Mouse (Mus musculus) layer of hippocampus, postnatal 25 days (tissue): Measurements from ENCODE around the gene Ppp1r9a. TPM values are rescaled to one million over a fixed set of nuclear protein-coding genes. Genes with fewer than 3 reads are reported as not detected.

Experiments used
- DNase-seq, 2 experiments: peaks; one replicate each; pipeline ENCODE4 v3.0.0; 2022; ENCODE audit warnings: mixed read lengths in 2 of 2, low spot score in 1 of 2; ENCODE audit errors: extremely low spot score in 1 of 2
- total RNA-seq, 2 experiments: library from RNA; stranded (reverse); gene quantifications; 2 replicates each; pipeline ENCODE4 v1.2.3; 2021

Gene Ppp1r9a
- total RNA-seq, 2 experiments from 2014 or later = 146 to 154 TPM

DNA sequence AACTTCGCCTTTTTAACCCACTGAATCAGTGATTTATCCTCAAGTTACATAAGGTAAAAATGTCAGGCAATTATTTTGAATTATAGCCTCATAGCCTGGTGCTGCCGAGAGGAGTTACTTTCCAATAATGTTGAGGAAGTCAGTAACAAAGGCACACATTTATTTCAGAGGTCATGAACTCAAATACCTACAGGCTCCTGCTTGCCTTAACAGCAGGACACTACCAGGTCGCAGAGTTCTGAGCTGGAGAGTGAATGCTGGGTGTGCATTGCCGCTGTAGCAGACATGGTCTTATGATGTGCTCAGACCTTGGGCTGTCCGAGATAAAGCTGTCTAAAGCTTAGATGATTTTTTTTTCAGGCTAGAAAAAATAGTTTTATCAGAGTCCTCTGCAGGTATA lies 196.6 kb downstream of the Ppp1r9a start:
- DNase-seq = no peak

DNA sequence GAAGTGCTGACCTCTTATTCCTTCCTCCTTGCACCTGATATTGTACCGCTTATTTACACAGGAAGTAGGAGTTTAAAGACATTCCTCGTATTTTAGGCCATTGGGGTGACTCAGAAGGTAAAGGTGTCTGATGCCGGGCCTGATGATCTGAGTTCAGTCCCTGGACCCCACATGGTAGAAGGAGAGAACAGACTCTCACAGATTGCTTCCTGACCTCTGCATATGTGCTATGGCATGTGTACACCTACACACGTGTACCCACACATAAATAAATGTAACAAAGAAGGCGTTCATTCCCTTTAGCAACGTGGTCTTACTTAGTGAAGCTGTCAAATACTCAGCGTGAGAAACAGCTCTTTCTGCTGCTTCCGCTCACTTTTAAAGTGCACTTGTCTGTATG lies 197.1 kb downstream of the Ppp1r9a start:
- no peak for DNase-seq

DNA sequence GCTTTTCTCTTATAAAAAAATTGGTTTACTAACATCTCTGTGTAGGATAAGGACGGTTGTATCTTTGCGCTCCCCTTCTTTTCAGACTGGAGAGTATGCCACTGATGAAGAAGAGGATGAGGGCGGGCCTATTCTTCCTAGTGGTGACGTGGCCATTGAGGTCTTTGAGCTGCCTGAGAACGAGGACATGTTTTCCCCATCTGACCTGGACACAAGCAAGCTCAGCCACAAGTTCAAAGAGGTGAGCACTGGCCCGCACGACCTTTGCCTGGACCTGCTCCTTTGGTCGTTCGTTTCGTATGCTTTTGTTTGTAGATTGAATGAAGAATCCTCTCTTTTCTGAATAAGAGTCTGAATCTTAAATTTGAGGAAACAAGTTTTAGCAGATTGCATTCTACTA lies 197.6 kb downstream of the Ppp1r9a start:
- DNase-seq = no peak

DNA sequence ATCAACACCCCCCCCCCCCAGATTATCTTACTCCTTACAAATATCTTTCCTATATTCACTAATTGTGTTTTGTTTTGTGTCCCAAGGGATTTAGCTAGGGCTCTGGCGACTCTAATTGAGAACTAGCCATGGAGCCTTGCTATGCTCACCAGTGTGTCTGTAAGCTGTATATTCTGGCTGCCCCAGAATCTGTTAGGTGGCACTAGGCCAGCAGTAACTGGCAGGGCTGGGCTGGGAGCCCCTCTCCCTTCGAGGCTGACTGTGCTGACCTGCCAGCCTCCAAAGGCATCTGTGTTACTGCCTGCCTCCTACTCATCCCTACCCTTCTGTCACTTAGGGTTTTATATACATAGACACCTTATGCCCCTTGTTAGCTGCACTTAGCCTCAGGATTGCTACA lies 200.0 kb downstream of the Ppp1r9a start:
- DNase-seq = no peak

DNA sequence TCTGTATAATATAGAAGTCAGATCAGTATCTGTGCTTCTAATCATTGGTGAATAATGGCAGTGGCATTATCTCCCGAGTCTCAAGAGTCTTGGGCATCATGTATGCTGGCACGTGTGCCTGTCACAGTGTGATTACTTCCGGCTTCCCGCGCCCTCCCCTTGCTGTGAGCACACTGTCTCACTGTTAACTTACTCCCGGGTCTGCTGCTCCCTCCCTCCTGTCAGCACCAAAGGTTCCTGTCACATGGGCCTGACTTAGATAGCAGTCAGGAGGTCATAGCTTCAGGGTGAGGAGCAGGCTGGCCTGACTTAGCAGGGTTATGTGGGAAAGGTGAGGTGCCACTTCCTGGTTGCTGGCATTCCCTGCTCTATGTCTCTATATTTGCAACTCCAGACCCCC lies 201.1 kb downstream of the Ppp1r9a start:
- no peak for DNase-seq

DNA sequence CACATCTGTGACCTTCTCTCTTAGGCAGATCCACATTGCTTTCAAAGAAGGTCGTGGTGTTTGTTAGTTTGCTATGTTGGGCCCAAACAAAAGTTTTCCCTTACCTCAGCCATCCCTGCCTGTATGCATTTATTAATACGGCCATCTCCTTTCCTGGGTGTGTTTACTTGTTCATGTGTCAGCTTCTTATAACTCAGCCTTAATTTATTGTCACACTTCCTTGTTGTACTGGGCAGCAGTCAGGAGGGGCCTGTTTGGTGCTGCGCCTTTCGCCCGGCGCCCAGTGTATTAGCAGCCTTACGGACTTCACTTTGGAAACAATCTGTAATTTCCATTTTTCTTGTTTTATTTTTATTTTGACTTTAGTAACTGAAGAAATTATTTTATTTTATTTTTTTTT lies 201.5 kb downstream of the Ppp1r9a start:
- no peak for DNase-seq

DNA sequence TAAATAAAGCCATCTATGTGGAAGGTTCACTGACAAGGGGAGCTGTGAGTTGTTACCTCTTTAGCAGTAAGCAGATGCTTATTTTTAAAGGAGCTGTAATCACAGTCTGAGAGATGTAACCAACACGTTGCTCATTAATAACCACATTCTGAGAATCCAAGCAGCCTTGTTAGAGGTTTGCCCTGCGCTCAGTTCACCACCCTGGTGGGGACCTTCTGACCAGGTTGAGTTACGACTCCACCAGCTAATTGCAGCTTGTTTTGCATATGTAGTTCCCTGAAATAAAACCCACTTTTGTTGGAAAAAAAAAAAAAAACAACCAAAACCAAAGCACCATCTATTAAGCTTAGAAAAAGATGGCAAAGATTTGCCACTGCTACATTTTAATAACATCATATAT lies 205.8 kb downstream of the Ppp1r9a start:
- DNase-seq = no peak

DNA sequence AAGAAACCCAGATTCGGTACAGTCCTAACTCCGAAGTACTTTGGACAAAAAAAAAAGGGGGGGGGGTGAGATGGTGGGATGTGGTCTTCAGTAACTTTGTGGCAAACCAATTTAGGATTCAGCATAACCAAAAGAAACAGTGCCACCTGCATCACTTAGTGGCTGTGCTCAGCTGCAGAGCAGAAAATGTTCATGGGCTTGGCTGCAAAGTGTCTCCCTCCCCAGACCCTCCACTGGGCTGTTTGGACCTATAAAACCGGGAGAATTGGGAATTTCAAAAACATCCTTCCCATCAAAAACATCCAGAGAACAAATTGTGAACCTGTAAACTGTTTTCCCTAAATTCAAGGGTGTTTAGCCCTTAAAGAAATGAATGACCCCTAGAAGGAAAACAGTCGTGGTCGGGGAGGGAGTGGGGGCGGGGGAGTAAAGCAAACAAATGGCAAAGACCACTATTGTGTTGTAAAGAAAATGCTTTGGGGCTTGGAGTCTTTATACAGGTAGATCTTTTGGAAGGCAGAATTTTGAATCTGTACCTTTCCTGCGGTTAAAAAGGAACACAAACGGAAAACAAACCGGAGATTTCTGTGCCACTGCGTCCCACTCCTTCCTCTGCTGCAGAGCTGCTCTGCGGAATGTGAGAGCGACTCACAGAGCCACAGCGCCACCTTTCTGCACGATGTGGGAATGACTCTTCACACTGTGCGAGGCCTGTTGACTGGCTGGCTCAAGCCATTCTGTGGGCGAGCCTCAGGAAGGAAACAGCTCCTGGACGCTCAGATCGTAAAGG lies 207.4 kb downstream of the Ppp1r9a start:
- DNase-seq = peak; percentile 74 to 86

DNA sequence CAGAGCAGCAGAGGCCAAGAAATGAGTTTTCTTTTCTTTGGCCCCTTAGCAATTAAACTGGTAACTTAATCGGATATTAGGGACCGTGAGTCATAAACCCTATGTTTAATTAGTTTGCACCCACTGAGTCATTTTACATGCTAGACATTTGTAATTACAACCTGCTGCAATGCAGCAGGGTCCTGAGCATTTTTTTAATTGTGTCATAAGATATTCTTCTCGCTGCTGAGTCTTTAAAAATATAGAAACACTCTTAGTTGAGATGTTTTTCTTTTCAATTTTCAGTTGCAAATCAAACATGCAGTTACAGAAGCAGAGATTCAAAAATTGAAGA lies 208.0 kb downstream of the Ppp1r9a start:
- DNase-seq = no peak

DNA sequence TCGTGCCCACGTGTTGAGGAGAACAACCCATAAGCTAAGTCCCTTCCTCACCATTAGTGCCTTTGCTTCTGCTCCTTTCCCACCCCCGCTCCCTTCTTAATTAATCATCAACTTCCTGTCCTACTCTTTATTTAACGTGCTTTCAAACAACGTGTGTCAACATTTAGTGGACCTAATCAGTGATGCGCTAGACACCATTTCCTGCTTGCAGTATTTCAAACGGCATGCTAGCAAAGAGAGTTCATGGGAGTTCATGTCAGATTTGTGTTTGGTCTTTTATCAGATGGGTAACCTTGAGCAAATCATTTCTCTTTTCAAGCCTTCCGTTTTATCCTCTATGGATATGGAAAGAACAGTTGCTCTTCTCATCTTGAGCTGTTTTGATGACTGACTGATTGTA lies 210.4 kb downstream of the Ppp1r9a start:
- no peak for DNase-seq

DNA sequence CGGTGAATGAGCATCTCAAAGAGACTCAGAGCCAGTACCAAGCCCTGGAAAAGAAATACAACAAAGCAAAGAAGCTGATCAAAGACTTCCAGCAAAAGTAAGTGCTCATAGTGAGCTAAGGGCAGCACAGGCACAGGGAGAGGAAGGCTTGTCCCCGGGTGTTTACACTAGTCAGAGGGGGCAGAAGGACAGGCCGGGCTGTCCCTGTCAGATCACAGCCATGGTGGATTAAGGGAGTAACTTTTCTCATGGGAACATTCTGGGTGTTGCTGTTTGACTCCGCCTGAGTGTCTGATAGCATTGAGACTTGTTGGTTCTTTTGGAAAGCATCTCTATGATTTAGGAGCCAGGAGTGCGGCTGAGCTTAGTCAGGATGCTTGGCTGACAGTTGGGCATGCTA lies 211.0 kb downstream of the Ppp1r9a start:
- no peak for DNase-seq

DNA sequence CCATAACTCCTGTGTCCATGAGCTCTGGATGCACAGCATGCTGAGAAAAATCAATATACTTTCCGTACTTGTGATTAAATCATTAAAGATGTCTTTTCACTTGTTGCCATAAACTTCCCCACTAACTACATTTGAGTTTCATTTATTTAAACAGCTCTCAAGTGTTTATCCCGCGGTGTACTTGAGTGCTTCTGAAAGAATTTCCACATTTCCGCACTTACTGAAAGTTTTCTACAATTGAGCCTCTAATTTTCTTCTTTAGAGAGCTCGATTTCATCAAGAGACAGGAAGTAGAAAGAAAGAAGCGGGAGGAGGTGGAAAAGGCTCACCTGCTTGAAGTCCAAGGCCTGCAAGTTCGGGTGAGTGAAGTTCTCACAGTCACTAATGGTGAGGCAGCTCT lies 212.1 kb downstream of the Ppp1r9a start:
- no peak for DNase-seq

DNA sequence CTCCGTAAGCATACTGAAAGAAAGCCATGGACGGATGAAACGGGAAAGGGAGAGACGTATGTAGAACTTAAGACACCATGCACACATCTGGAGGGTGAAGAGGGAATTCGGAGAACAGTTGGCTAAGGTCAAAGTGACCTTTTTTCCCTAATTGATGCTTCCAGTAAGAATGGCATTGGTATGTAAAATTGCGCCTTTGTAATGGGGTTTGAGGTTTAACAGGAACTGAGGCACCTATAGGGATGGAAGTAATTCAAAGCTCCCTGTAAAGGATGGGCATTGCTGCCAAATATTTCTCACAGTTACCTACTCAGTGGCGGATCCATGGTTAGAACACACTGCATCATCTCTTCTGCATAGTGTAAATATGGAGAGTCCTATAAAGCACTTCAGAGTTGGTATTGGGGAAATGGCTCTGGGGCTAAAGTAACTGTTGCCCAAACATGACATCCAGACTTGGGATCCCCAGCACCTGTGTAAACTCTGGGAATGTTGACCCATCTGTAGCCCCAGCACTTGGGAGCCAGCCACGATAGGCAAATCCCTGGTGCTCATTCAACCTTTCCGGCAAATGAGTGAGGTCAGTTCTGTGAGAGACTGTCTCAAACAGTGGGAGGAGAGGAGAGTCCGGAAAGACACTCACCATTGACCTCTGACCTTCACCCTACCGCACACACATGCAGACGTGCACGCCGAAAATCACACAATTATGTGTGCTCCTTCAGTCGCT lies 216.6 kb downstream of the Ppp1r9a start:
- DNase-seq = no peak

DNA sequence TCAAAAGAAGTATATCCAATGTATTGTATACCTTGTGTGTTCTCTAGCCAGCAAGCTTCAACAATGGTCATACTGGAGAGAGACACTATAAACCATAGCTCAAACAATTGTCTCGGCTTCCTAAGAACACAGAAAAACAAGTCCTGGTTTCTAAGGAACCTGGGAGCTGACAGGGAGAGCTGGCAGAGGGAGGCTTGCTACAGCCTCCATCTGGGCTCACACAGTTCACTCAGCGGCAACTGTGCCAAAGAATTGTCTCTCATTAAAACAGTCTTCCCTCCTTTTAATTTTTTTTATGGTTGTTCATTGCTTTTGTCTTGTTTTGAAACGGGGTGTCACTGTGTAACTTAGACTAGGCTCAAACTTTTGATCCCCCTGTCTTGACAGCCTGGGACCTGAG lies 217.5 kb downstream of the Ppp1r9a start:
- no peak for DNase-seq

DNA sequence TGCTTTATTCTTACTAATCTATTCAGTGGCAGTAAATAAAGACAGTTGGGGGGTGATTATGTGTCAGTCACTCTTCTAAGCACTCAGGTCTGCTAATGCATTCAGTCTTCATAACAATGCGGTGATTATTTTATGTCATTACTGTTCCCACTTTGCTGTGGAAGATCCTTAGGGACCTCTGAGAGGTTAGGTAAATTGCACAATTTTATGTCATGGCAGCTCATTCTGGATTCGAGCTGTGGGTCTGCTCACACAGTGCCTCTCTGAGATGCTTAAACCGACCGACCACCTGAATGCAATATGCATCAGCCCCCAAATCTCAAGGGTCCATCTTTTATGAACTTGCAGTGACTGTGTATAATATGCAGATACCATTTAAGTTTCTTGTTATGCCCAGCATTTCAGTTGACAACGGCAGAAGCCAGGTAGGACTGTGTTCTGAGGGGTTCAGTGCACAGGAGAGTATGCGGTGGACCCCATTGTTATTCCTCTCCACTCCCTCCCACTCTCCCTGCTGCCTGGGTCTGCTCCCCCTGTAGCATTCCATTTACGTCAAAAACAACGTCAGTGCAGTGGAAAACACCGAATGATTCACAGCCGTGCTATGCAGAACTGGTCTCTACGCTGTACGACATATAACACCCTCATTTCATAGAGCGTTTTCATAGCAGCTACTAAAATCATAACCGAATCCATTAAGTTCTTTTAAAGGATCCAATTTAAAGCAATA lies 226.8 kb downstream of the Ppp1r9a start:
- no peak for DNase-seq

DNA sequence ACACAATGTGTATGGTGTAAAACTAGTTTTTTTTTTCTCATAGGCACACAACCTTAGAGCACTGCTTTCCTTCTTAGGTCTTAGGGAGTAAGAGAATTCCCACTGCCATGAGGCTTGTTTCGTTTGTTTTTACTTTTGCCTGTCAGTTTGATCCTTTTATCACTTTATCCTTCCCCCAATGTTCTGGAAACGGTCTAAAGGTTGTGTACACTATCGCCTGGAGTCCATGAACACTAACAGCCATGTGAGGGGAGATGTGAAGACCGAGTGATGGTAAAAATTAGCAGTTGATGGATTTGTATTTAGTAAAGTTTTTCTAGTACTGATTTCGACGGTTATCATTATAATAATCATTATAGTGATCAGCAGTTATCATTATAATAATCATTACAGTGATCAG lies 232.3 kb downstream of the Ppp1r9a start:
- DNase-seq = no peak

DNA sequence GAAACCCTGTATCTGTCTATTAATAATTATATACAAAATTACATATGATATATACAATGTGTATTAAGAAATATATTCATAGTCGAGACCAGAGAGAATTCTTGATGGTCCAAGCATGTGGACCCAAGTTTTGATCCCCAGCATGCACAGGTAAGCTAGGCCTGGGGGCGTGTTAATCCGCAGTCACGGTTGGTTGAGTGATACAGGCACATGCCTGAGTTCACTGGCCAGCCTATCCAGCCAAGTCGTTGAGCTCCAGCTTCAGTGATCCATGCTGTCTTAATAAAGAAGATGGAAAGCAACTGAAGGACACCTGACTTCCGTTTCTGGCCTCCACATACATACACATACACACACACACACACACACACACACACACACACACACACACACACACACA lies 233.3 kb downstream of the Ppp1r9a start:
- no peak for DNase-seq

DNA sequence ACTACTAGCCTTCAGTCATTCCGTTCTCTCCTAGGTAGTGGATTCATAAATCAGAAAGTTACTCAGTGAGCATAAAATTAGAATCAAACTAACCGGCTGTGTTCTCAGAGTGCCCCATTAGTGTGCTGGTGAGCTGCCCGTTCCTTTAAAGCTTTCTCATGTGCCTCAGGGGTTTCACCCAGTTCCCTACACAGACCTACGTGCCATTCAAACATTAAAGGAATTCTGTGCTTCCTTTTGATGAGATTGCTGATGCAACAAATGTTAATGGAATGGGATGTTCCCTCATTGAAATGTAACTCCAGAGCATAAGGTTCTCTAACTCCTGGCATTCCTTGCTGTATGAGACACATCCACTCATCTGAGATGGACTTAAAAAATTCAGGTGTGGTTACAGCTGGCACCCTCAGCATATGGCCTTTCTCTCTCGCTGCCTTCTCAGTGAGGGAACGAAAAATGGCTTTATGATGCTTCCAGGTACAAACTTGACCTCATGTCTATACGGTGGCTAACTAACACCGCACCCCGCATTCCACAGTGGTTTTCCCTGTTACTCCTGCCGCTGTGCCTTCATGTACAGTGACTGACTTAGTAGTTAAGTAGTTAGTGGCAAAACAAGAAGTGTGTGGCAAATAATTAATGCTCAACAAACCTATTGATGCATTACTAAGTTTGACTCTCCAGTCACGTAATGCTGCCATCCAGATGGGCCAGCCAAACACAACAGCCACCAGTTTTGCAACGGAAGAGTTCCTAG lies 236.3 kb downstream of the Ppp1r9a start:
- no peak for DNase-seq

DNA sequence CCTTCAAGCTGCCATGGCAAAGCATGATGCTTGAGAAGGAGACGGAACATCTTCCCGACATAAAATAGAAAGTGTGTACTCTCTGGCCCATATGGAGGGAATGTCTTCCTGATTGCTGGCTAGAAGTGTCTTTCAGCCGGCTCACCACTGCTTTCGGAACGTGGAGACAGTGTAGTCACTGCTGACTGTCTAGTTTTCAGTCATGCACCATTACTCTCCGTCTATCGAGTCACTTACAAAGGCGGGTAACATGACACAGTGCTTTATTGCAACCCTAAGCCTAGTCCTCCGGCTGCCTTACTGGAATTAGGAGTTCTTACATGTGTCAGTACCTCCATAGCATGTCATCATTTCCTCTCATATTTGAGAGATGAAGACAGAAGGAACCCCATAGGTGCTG lies 236.9 kb downstream of the Ppp1r9a start:
- DNase-seq = no peak

DNA sequence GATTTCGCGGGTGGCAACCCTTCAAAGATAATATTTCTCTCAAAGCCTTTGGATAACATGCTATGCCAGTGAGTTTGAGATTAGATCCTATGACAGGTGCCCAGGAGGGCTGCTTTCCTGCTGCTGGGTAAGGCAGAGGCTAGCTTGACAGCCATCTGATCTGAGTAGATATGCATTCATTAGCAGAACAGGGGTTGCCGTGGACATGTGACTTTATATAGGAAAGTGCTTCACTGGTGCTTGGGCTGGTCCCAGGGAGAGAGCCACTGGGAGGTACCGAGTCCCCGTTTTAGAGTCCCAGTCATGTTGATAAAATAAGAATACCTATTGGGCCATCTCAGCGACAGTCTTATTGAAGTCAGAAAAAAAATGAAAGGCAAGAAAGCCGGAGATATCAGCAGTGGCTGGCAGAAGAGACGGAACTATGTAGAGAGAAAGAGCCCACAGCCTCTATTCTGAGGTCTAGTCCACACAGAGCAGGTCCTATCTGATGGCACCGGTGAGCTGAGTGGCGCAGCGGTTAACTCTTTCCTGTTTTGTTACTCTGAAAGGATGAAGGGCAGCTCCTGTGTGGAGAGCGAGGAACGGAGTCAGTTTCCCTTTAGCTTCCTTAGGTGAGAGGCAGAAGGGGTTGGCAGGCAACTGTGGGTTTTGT lies 244.9 kb downstream of the Ppp1r9a start:
- no peak for DNase-seq
